Mouse (Mus musculus): Measurements from ENCODE around the gene Xpc.

Gene Xpc

DNA sequence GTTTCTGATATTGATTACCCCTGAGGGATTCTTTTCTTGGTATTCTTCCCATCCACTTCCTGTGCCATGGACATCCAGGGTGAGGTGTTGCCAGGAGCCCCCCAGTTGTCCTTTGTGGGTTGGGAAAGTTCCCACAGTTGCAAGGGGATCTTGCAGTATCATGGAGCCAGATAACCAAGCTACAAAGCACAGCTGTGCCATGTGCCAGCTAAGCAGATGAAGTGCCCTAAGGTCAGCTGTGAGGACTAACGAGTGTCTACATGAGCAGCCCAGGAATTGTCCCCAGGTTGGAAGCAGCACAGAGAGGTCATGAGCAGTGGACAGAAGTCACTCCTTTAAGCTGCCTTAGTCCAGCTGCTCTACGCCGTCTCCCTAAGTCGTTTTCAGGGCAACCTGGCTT is 9.9 kb upstream of the Xpc start:
- in situ Hi-C loops (cut with MboI, MseI) = no loop called here

DNA sequence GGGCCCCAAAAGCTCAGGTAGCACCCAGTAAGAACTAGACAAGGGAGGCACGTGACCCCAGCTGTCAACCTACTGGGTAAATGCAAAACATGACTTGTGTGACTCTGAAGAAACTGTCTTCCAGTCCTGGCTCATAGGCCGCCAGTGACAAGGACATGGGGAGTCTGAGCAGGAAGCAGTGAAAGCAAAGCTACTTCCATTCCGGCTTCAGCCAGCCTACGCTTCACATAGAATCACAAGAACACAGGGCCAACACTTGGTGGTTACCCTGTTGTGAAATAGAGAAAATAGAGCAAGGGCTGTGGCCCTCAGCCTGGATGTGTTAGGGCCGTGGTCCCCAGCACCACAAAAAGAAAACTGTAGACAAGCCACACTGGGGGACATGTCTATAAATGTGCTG is 7.1 kb upstream of the Xpc start:
- in situ Hi-C loops (cut with MboI, MseI) = no loop called here

DNA sequence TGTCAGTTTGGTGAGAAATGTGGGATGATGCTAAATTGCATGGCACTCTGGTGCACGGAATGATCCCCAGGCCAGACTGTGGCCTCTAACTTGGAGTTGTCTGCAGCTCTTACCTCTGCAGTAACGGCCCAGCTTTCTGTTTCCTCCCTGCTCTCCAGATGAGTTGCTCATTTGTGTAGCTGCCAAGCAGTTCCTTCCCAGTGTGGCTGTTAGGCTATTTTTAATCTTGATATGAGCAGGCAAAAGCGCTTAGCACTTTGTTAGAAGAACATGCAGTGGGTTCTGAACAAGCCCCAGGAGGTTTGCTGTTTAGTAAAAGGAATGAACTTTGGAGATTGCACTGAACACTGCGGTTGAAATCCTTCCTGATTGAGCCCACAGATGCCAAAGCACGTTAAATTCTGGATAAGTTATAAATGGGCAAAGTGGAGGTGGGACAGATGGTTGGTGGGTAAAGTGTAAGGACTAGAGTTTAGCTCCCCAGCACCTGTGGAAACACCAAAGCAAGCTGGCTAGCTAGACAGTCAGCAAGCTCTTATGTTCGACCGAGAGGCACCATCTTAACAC is 2.8 kb upstream of the Xpc start:
- in situ Hi-C loops (cut with MboI, MseI) = no loop called here

DNA sequence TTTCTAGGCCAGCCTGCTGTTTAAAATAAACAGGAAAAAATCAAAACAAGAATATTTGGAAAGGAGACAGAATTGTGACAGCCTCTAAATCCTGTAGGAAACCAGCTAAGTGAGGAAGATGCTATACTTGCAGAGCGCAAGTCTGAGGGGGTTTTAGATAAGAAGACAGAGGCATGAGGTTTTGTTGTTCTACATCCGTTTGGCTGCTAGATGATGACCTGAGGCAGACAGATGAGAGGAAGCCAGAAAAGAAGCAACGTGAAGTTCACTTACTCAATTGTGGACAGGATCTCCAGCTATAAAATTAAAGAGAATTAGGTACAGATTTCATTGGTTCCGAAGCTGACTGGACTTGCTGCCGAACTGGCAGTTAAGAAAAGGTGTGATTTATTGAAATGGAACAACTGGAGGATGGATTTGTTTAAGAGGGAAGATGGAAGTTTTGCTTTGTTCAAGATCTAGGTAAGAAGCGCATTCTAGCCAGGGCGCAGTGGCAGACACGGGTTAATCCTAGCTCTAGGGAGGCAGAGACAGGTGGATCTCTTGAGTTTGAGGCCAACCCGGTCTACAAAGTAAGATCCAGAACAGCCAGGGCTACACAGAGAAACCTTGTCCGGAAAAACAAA is 838 bp downstream of the Xpc start:
- in situ Hi-C loops (cut with MboI, MseI) = no loop called here

DNA sequence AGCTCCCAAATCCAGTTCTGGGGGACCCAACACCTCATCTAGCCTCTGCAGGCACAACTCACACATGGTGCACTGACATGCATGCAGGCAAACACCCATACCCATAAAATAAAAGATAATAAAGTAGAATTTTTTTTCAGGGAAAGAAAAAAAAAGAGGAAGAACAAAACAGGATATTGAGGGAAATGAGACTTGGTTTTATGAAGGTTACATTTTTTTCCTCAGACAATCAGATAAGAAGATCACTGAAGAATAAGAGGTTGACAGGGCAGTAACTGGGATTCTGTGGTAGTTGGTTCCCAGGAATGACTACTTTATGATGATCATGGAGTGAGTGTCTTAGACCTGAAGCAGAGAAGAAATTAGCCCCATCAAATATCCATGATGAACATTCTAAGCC is 1.6 kb downstream of the Xpc start:
- in situ Hi-C loops (cut with MboI, MseI) = no loop called here

DNA sequence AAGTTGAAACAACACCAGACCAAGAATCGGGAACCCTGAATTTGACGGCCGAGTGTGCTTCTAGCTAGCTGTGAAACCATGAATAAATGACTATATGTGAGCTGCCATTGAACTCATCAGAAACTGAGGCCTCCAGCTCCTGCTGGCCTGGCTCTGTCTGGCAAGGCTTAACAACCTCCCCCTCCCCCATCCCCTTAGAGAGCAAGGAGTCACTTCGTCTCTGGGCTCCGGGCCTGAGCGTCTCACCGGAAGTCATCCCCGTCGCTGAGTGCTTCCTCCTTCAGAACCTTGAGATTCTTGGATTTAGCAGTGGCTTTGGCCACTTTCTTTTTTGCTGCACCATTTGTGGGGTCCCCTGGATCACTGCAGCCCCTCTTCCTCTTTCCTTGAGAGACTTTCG is 5.5 kb downstream of the Xpc start:
- in situ Hi-C loops (cut with MboI, MseI) = no loop called here

DNA sequence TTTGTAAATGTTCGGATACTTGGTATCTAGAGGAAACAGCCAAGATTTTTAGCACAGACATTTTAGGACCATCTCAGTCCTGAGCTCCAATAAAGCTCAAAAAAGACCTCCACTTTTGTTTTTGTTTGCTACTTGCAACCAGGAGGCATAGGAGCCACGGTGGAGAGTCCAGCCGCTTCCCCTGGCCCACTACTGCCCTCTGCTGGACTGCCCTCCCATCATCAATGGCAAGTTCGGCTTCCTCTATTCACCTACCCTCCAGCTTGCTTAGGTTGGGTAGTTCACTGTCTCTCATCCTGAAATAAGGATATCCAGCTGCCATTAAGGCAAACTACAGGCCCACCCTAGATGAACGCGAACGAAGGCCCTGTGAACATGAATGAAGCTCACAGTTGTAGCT is 6.4 kb downstream of the Xpc start:
- in situ Hi-C loops (cut with MboI, MseI) = no loop called here

DNA sequence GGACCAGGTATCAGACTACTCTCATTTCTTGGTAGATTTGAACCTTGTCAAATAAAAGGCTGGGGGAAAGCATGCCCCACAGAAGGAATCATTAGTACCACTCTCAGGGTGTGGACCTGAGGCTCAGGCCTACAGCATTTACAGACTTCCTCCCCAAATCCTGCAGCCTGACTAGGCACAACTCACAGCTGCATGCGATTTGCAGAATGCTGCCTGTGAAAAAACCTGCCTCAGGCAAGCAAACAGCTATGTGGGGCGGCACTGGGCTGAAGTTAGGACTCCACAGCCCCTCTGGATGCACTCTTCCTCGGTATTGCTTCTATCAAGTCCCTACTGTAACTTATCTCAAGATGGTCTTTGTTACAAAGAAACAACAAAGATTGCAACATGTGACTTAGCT is 7.6 kb downstream of the Xpc start:
- in situ Hi-C loops (cut with MboI, MseI) = no loop called here

DNA sequence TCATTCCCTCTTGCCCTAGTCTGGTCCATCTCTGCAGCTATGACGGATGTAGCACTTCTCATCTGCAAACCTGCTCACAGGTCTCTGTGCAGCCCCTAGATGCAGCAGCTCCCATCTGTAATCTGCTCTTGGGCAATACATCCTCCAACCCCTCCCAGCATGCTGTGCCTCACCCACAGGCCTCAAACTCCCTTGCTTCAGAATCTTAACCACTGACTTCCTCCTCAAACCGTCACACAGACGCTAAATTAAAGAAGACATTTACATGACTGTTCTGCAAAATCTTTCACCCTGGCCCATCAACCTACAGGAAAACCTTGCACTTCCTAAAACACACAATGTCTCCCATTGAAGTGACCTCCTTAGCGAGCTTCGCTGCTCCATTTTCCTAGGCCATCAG is 9.7 kb downstream of the Xpc start:
- in situ Hi-C loops (cut with MboI, MseI) = no loop called here

DNA sequence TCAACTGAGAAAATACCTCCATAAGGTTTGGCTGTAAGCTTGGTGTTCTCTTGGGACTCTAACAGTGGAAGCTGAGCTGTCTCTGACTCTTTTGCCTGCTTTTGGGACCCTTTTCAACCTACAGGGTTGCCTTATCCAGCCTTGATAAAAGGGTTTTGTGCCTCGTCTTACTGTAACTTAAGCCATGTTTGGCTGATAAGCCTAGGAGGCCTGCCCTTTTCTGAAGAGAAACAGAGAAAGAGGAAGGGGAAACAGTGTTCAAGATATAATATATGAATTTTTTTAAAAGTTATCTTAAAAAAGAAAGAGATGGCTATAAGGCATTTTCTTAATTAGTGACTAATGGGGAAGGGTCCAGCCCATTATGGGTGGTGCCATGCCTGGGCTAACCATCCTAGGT is 12.4 kb downstream of the Xpc start:
- in situ Hi-C loops (cut with MboI, MseI) = no loop called here

DNA sequence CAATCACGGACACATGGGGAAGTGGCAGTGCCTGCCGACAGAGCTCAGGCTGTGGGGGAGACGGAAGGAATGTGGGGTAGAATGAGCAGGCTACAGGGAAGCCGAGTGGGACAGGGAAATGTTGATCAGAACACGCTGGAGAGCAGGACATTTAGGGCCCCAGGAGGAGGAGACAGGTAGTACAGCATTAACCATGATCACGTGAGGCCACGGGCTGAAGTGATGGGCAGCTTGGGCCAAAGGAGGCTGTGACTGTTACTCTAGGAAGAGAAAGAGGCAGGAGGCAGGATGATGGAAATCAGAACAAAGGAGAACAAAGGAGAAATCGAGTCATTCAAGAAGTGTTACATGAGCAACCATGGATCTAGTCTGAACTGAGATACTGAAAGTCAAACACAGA is 21.2 kb downstream of the Xpc start:
- in situ Hi-C loops (cut with MboI, MseI) = no loop called here

DNA sequence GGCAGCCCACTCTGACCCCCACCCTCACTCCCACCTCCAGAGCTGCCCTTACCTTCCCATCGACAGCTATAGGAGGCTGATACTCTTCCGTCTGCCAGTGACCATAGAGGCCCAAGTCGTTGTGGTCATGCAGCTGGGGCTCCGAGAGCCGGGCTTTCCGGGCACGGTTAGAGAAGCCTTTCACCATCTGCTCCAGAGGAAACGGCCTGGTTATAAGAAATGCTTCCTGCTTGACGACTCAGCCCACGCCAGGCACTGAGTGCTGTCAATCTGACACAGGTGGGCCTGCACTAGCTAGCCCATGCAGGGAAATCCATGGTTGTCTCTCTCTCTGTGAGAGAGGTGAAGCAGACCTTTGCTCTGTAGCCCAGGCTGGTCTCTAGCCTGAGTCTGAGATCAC is 22.6 kb downstream of the Xpc start:
- in situ Hi-C loops (cut with MboI, MseI) = no loop called here

DNA sequence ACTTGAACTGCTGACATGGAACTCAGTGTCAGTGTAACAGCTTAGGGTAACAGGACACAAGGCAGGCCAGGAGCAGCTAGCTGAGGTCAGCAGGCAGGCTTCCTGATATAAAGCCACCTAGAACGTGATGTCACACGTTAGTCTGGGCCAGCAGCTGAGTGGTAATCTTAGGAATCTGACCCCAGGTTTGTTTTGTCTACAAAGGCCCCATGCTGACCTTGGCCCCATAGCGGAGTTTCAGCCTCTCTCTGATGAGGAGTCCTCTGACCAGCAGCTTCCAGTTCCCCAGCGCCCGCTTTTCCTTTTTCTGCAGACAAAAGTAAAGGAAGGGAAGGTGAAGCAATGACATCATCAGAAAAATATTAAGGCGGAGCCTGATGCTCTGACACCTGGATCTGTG is 24.7 kb downstream of the Xpc start:
- in situ Hi-C loops (cut with MboI, MseI) = no loop called here

DNA sequence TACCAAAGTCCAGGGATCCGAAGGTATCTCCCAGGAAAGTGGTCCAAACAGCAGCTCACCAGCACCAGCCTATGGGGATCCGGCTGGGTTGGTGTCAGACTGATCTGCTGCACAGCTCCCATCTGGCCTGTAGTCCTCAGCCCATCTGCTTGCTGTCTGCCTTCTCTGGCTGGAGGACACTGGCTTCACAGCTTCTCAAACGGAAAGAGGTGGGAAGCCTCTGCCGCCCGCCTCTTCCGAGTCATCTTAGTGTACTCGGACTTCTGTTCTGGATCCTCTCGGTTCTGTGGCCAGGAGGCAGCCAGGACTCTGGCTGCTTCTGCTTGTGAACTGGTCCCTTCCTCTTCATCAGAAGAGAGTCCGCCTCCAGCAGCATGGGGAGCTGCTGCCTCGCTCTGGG is 25.8 kb downstream of the Xpc start:
- in situ Hi-C loops (cut with MboI, MseI) = no loop called here

DNA sequence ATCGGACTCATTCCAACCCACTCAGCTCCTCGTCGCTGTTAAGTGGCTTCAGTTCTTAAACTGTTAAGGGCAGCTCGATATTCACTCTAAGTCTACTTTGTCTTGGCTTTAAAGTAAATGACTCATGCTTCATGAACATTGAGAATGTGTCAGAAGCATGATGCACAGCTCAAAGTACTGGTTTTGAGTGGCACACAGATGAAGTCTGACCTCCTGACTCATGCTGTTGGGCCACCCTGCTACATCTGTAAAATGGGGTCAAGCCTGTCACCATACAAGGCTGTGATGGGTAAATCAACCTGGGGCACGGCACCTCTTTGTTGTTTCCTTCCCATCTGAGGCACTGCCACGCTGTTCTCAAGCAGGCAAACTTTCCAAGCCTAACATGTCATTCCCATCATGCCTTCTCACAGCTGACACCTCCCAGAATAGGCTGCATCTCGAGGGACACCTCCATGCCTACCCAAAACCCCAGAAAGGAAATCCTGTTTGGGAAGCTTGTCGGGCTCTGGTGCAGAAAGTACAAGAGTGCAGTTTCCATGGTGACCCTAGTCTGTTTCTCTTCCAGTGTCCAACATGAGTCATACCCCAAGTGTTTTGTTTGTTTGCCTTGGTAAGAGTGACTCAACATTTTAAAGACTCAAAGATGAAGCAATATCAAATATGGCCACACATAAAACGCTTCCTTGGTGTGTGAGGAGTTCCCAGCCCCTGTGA is 27.0 kb downstream of the Xpc start:
- in situ Hi-C loops (cut with MboI, MseI) = no loop called here

DNA sequence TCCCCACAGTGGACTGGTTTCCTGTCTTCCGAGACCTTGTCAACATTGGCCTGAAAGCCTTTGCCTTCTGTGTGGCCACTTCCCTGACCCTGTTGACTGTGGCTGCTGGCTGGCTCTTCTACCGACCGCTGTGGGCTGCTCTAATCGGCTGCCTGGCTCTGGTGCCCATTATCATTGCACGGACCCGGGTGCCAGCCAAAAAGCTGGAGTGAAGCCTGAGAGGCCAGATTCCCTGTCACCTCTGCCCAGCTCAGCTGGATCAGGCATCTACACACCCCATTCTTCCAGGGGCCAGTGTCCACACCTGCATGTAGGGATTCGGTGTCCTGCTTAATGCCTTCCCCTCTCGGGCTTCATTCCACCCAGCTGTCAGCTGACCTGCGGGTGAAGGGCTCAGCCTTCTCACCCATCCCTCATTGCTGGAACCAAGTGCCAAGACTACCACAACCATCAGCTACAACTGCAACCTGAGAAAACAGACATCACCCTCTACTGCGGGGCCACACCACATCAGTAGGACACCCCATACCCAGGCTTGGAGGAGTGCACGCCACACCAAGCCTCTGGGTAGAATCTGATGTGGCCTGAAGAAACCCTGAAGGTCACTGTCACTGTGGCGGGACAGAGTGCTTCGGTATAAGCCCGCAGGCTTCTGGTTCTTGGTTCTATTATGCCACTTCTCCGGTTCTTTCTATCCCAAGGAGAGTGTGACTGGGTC is 28.8 kb downstream of the Xpc start:
- in situ Hi-C loops (cut with MboI, MseI) = no loop called here

DNA sequence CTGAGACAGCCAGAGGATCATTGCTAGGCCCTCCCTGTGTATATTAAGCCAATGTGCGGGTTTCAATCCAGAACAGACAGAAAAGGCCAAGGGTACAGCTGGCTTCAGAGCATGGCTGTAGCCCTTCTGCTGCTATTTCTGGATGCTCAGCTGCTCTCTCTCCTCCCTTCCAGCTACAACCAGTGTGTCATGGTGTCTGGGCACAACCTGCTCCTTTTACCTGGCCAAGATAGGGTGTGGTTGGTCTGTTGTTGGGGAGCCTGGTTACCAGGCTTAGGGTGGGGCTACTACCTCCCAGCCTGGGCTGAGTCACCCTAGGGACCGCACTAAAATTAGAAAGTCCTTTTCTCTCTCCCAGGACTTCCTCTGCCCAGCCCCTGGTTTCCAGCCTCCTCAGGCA is 32.3 kb downstream of the Xpc start:
- in situ Hi-C loops (cut with MboI, MseI) = no loop called here

DNA sequence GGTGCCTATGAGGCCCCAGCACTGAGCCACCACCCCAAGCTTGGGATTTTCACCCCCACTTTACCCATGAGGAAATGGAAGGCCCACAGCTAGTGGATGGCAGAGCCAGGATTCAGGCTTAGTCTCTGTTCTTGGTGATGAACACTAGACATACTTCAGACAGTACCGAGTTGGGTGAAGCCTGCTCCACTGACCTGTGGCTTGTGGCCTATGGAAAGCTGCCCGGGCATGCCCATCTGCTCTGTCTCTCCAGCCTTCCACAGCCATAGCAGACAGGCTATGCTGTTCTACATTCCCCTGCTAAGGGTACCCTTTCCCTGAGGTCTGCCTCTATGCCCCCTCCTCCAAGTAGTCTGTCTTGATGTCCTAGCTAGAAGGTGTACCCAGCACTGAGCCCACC is 39.1 kb downstream of the Xpc start:
- in situ Hi-C loops (cut with MboI, MseI) = no loop called here

DNA sequence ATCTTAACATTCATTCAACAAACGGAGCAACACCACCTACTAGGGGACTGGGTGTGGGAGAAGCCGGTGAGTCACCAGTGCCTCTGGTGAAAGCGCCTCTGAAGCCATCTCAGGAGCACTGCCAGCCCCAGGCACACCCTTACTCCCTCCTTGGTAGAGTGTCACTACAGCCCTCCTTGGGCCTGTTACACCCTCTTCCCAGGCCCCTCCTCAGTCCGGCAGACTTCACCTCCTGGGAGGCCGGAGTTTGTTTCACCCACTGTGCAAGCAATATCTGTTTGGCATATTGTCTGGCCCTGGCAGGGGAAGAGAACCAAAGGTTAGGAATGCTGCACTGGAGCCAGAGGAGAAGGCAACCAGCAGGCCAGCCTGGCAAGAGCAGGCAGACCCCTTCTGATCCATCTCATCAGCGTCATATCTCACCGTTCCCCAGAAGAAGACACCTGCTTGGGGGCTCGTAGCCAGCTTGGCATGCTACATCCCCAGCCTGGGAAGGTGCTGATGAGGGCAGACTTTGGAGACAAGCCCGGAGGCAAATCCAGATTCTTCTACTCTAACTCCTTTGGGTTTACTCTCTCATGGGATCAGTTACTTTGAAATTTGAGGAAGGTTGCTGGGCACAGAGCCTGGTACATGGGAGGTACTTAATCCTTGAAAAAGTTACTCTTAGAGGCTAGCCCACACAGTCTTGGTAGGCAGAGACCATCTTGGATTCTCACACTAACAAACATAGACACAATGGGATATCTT is 41.1 kb downstream of the Xpc start:
- in situ Hi-C loops (cut with MboI, MseI) = no loop called here

DNA sequence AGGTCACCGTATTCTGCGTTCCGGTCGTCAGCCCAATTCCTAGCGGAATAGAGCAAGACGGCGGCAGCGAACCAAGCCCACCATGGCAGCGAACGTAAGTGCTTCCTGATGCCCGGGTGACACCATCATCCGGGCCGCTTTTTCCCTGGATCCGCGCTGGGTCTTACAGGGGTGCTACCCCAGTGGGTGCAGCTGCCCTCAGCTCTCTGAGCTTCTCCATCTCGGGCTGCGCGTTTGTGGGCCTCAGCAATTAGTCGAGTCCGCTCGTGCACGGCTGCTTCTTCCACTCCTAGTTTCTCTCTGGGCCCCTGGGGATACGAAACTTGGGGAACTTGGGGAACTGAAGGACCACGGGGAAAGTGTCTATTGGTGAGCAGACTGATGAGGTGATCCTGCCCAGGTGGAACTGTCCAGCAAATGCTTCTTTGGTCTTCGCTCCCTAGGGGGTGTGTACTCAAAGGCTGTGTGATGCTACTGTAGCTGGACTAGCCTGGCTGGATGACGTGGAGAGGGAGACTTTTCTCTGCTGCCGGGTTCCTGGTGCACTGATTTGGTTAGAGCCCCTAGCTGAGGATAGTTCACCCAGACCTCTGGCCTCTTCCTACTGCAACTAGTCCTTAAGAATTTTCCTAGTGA is 41.8 kb downstream of the Xpc start:
- in situ Hi-C loops (cut with MboI, MseI) = no loop called here
